Mouse (Mus musculus): ENCODE results near the gene Lin7a.

The Lin7a gene

GRCm38 (mm10) chr10:107271321-107272130 lies at the start of gene Lin7a:
Gene Lin7a, plus strand, starts transcription at chr10:107271686.
- peak; percentile 13 to 71 for DNase-seq (ENCODE audit: inconsistent age in 2 of 2, low spot score in 1 of 2)

GRCm38 (mm10) chr10:107221726-107222125 lies 49.8 kb upstream of the Lin7a start:
- DNase-seq (ENCODE audit: inconsistent age in 2 of 2, low spot score in 1 of 2) = no peak

- no peak for DNase-seq (ENCODE audit: inconsistent age in 2 of 2, low spot score in 1 of 2)
Measured at GRCm38 (mm10) chr10:107222406-107223185, 48.9 kb upstream of the Lin7a start.

GRCm38 (mm10) chr10:107223186-107223440 lies 48.4 kb upstream of the Lin7a start:
- no peak for DNase-seq (ENCODE audit: inconsistent age in 2 of 2, low spot score in 1 of 2)

- DNase-seq (ENCODE audit: inconsistent age in 2 of 2, low spot score in 1 of 2) = no peak
Measured at GRCm38 (mm10) chr10:107223821-107224220, 47.7 kb upstream of the Lin7a start.

GRCm38 (mm10) chr10:107224596-107225330 lies 46.7 kb upstream of the Lin7a start:
- no peak for DNase-seq (ENCODE audit: inconsistent age in 2 of 2, low spot score in 1 of 2)

GRCm38 (mm10) chr10:107225331-107225835 lies 46.1 kb upstream of the Lin7a start:
- DNase-seq (ENCODE audit: inconsistent age in 2 of 2, low spot score in 1 of 2) = no peak

- DNase-seq (ENCODE audit: inconsistent age in 2 of 2, low spot score in 1 of 2) = no peak
Measured at GRCm38 (mm10) chr10:107225871-107226270, 45.6 kb upstream of the Lin7a start.

- no peak for DNase-seq (ENCODE audit: inconsistent age in 2 of 2, low spot score in 1 of 2)
Measured at GRCm38 (mm10) chr10:107227901-107228300, 43.6 kb upstream of the Lin7a start.

- no peak for DNase-seq (ENCODE audit: inconsistent age in 2 of 2, low spot score in 1 of 2)
Measured at GRCm38 (mm10) chr10:107228776-107229175, 42.7 kb upstream of the Lin7a start.

GRCm38 (mm10) chr10:107229416-107229815 lies 42.1 kb upstream of the Lin7a start:
- DNase-seq (ENCODE audit: inconsistent age in 2 of 2, low spot score in 1 of 2) = no peak

GRCm38 (mm10) chr10:107230081-107230850 lies 41.2 kb upstream of the Lin7a start:
- no peak for DNase-seq (ENCODE audit: inconsistent age in 2 of 2, low spot score in 1 of 2)

GRCm38 (mm10) chr10:107230851-107231130 lies 40.7 kb upstream of the Lin7a start:
- no peak for DNase-seq (ENCODE audit: inconsistent age in 2 of 2, low spot score in 1 of 2)

GRCm38 (mm10) chr10:107231421-107232010 lies 40.0 kb upstream of the Lin7a start:
- DNase-seq (ENCODE audit: inconsistent age in 2 of 2, low spot score in 1 of 2) = no peak

GRCm38 (mm10) chr10:107232491-107233110 lies 38.9 kb upstream of the Lin7a start:
- no peak for DNase-seq (ENCODE audit: inconsistent age in 2 of 2, low spot score in 1 of 2)

GRCm38 (mm10) chr10:107233221-107233620 lies 38.3 kb upstream of the Lin7a start:
- no peak for DNase-seq (ENCODE audit: inconsistent age in 2 of 2, low spot score in 1 of 2)

- no peak for DNase-seq (ENCODE audit: inconsistent age in 2 of 2, low spot score in 1 of 2)
Measured at GRCm38 (mm10) chr10:107233825-107234224, 37.7 kb upstream of the Lin7a start.

GRCm38 (mm10) chr10:107234421-107235400 lies 36.8 kb upstream of the Lin7a start:
- no peak for DNase-seq (ENCODE audit: inconsistent age in 2 of 2, low spot score in 1 of 2)

GRCm38 (mm10) chr10:107235496-107235895 lies 36.0 kb upstream of the Lin7a start:
- DNase-seq (ENCODE audit: inconsistent age in 2 of 2, low spot score in 1 of 2) = no peak
